In the genomic region with DNA sequence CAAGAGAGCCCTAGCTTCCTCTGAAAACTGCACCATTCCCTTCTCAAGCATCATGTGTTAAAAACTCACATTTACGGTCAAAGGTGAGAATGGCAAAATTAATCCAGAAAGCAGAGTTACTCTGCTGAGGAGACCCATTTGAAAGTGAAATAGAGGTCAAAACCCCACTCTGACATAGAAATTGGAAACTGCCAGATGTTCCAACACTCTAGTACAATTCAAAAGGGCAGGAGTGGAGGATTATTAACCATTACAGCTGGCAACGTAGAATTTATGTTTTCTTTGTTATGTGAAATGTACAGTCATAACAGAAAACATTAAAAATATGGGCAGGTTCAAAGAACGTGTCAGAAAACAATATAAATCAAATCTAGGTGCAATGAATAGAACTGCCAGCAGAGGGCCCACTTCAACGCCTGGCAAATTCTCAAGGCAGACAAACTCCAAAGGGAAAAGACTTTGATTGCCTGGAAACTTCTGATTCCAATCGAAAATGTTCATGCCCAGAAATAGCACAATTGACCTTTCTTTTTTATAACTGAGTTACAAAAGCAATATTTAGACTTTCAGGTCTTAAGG, we compare ENCODE assay signal across 10 mouse cellular contexts. TPM values are rescaled to one million over a fixed set of nuclear protein-coding genes. Genes with fewer than 3 reads are reported as not detected.
A peak's percentile ranks its signal among the peaks of the same experiment; 100 is the strongest.
DNase-seq lines count a peak whose midpoint lies in the region; ATAC-seq and TF ChIP-seq lines count a peak whose summit lies in the region.
"Had no signal": no experiment of that assay in that cellular context is flagged by ENCODE, and none has a peak within 500 bp of the region (broad histone marks: within the 10 kb centered on the region; RNA-seq: fewer than 3 reads in every experiment).

No protein-coding gene starts in this region.

- no peaks in the 10 kb centered on the region for H3K36me3 ChIP-seq in hindbrain, postnatal 0 days (ENCODE audit: insufficient read depth, low read length)
- H3K36me3 ChIP-seq in limb, embryonic 10.5 days, result no peaks in the 10 kb centered on the region

- DNase-seq in cerebellum, adult 2 months, result peak; percentile 18 to 30
- DNase-seq in cerebellum, adult 11-12 months, result no peak
- DNase-seq in ovary, postnatal 14 days (ENCODE audit: low spot score), result peak; percentile 51
- no peak for DNase-seq in ovary, postnatal 10 days (ENCODE audit: low spot score)
- DNase-seq in hindbrain, postnatal 0 days (ENCODE audit: low spot score), result peak; percentile 58
- peak; percentile 68 for DNase-seq in limb, embryonic 10.5 days (ENCODE audit: low spot score)
- DNase-seq in right cerebral cortex, postnatal 14 days, result peak; percentile 30

- TF ChIP-seq CTCF in cerebellum, adult 2 months (IDR thresholded peaks at IDR 0.05; ENCODE audit: borderline replicate concordance, insufficient read depth, low read depth, low read length), result peak; percentile 34; the same call in 1 of the 2 replicates
- peak; percentile 70 for TF ChIP-seq CTCF in cortical plate, adult 2 months (IDR thresholded peaks at IDR 0.05; ENCODE audit: extremely low read depth, insufficient read depth, low read length)
- peak; percentile 79 for TF ChIP-seq CTCF in hindbrain, postnatal 0 days (IDR thresholded peaks at IDR 0.05; ENCODE audit: low read depth)

- no peaks in the 10 kb centered on the region for H3K9me3 ChIP-seq in hindbrain, postnatal 0 days (ENCODE audit: low read length)
- no peaks in the 10 kb centered on the region for H3K9me3 ChIP-seq in limb, embryonic 10.5 days (replicated peaks)
- H3K9me3 ChIP-seq: megakaryocyte, embryonic 14.5 days had no signal

- H3K4me2 ChIP-seq in hindbrain, postnatal 0 days (ENCODE audit: low read depth, low read length), result no peak overlapping the region

- H3K4me3 ChIP-seq in cerebellum, adult 2 months (replicated peaks; ENCODE audit: insufficient read depth, low read depth, low read length), result no peak overlapping the region
- no peak overlapping the region for H3K4me3 ChIP-seq in cortical plate, adult 2 months (ENCODE audit: insufficient read depth, low read length)
- H3K4me3 ChIP-seq in hindbrain, postnatal 0 days (ENCODE audit: low read length), result no peak overlapping the region
- no peak overlapping the region for H3K4me3 ChIP-seq in limb, embryonic 10.5 days
- H3K4me3 ChIP-seq: megakaryocyte, embryonic 14.5 days had no signal

- H3K4me1 ChIP-seq in cerebellum, adult 2 months (ENCODE audit: control insufficient read depth, insufficient read depth, low read length), result no peaks in the 10 kb centered on the region
- H3K4me1 ChIP-seq in cortical plate, adult 2 months (ENCODE audit: control insufficient read depth, insufficient read depth, low read length), result no peaks in the 10 kb centered on the region
- H3K4me1 ChIP-seq in hindbrain, postnatal 0 days (ENCODE audit: insufficient read depth, low read length), result no peaks in the 10 kb centered on the region
- H3K4me1 ChIP-seq in limb, embryonic 10.5 days, result 0 out of 2 replicates have a peak, but pooled peaks cover 2% of the 10 kb centered on the region

- H3K27ac ChIP-seq in cerebellum, adult 2 months (ENCODE audit: insufficient read depth, low read length), result no peak overlapping the region
- no peak overlapping the region for H3K27ac ChIP-seq in cortical plate, adult 2 months (ENCODE audit: insufficient read depth, low read length)
- H3K27ac ChIP-seq in hindbrain, postnatal 0 days, result no peak overlapping the region
- no peak overlapping the region for H3K27ac ChIP-seq in limb, embryonic 10.5 days

- 17% methylated on average over 5 of the region's 5 CpGs for WGBS in cerebellum, adult 2 months
- 21% methylated on average over 5 of the region's 5 CpGs for WGBS in hindbrain, postnatal 0 days
- 21% methylated on average over 5 of the region's 5 CpGs for WGBS in limb, embryonic 10.5 days

- no peaks in the 10 kb centered on the region for H3K27me3 ChIP-seq in cerebellum, adult 2 months (ENCODE audit: control insufficient read depth, insufficient read depth, low read length)
- H3K27me3 ChIP-seq in hindbrain, postnatal 0 days (ENCODE audit: insufficient read depth, low read length), result no peaks in the 10 kb centered on the region
- no peaks in the 10 kb centered on the region for H3K27me3 ChIP-seq in limb, embryonic 10.5 days (ENCODE audit: low read depth, poor library complexity, severe bottlenecking)
- H3K27me3 ChIP-seq: megakaryocyte, embryonic 14.5 days had no signal

- H3K9ac ChIP-seq in hindbrain, postnatal 0 days (replicated peaks; ENCODE audit: low read length), result no peak overlapping the region

- no peak for ATAC-seq in hindbrain, postnatal 0 days

- no peak for TF ChIP-seq POLR2A in cerebellum, adult 2 months (IDR thresholded peaks at IDR 0.05; ENCODE audit: borderline replicate concordance, insufficient read depth, low read length)
- TF ChIP-seq POLR2A in cortical plate, adult 2 months (IDR thresholded peaks at IDR 0.05; ENCODE audit: extremely low read depth, insufficient read depth, low read length), result no peak

RNA-seq across cellular contexts. Expression of gene Rfpl4b, which starts 54.2 kb away (rescaled TPM):
- not detected in 2 replicates for polyA plus RNA-seq in cerebellum, adult 2 months (2012; rRNA removed)
- polyA plus RNA-seq in cortical plate, adult 2 months (2012; rRNA removed), result not detected in 2 replicates
- total RNA-seq in hindbrain, postnatal 0 days (2014; rRNA removed), result not detected in 2 replicates
- not detected in 2 replicates for polyA plus RNA-seq in hindbrain, postnatal 0 days (2015; fragmentation: Nextera tagmentation; extraction: Ambion mirVana)
- polyA plus RNA-seq in limb, embryonic 10.5 days (2016; fragmentation: Nextera tagmentation; extraction: Ambion mirVana), result not detected in 2 replicates
- polyA plus RNA-seq: frontal cortex, adult 2 months had no signal

Comparison
In these comparisons a context has a peak if more than half of its experiments do, and no peak if none do; other contexts are left out.
1. DNase-seq: peak in cerebellum, adult 2 months (2 of 2), ovary, postnatal 14 days (single experiment), hindbrain, postnatal 0 days (single experiment), limb, embryonic 10.5 days (single experiment) and right cerebral cortex, postnatal 14 days (single experiment); none in cerebellum, adult 11-12 months (single experiment) and ovary, postnatal 10 days (single experiment).
2. Peak in every context shown above with its lines, with median percentiles within 50 percentile points of each other: CTCF ChIP-seq.